Mouse (Mus musculus) urinary bladder, postnatal 14 days (tissue): ENCODE results near the gene Vmn1r175.
"Not testable (repeated sequence)": the region's sequence is repeated elsewhere in the genome, so short reads cannot be mapped to it uniquely, and the experiment has no call there.

ENCODE experiments used
- DNase-seq: peaks from one replicate; pipeline ENCODE4 v3.0.0; 2021; ENCODE audit warnings: low spot score

Gene Vmn1r175

DNA sequence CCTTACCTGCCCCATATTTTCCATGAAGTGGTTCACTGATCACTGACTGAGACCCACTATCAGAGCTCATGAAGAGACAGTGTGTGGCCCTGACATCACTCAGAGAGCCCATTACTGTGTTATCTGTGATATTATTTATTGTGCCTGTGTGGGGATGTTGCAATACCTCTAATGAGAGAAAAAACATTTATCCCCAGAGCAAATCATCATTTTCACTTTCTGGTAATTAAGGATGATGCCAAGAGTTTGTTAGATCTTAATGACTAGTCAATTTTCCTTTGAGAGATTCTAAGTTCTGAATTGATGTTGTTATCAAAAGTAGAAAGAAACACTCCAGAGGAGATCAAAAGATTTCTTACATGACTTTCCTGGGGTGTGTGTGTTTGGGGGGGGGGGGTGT, at the start of gene Vmn1r175:
Vmn1r175 (minus strand) TSS at position 101 of the 400 bp plus-strand sequence.
- not testable (repeated sequence) for DNase-seq

- DNase-seq, result not testable (repeated sequence)
These were observed 26.8 kb upstream of the Vmn1r175 start, which contains the start of gene Vmn1r176 for GRCm38 (mm10) chr7:23837272-23837671. TSS of gene Vmn1r176 (minus strand) at chr7:23837372.

- DNase-seq, result no peak
These were observed 25.9 kb downstream of the Vmn1r175 start for GRCm38 (mm10) chr7:23784526-23784925.
